Mouse (Mus musculus): ENCODE data around the gene Coil. TPM values are rescaled to one million over a fixed set of nuclear protein-coding genes. Genes with fewer than 3 reads are reported as not detected.

The Coil gene
- polyA plus RNA-seq, 1 experiment from 2014 or later, result 3.0 TPM

DNA sequence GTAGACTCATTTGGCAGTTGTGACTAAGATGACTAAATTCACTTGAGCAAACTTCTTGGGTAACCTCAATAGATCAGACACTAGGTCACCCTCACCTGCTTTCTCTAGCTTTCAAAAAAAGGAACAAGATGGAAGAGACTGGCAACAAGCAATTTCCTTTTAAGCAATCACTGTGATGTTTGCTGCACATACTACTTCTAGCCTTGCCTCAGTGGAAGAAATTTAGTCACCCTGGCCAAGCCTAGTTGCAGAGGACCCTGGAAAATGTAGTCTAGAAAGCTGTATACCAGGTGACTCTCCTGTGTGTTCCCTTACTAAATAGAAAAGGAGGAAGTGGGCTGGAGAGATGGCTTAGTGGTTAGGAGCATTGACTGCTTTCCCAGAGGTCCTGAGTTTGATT is 36.4 kb downstream of the Coil start:
- H3K9me3 ChIP-seq (replicated peaks; ENCODE audit: control insufficient read depth, low read length), result no peaks in the 10 kb centered on the region
- no peak overlapping the region for H3K27ac ChIP-seq (ENCODE audit: low read length)
- H3K4me3 ChIP-seq (ENCODE audit: low read depth, low read length), result no peak overlapping the region
- no peak for ATAC-seq (ENCODE audit: low read depth)
- peaks cover 39% of the 10 kb centered on the region for H3K36me3 ChIP-seq (ENCODE audit: control insufficient read depth, insufficient read depth)
- H3K27me3 ChIP-seq (ENCODE audit: control insufficient read depth, insufficient read depth, low read depth, low read length), result no peaks in the 10 kb centered on the region
- H3K4me1 ChIP-seq (ENCODE audit: control insufficient read depth, low read depth, low read length), result peaks cover 21% of the 10 kb centered on the region
- H3K4me2 ChIP-seq (ENCODE audit: low read depth, low read length), result no peak overlapping the region
- no peak overlapping the region for H3K9ac ChIP-seq (ENCODE audit: low read depth, low read length)

GRCm38 (mm10) chr11:89007582-89007981 is 37.5 kb downstream of the Coil start:
- H3K36me3 ChIP-seq (ENCODE audit: control insufficient read depth, insufficient read depth), result peaks cover 51% of the 10 kb centered on the region
- 73% methylated on average over 3 of the region's 3 CpGs for WGBS (ENCODE audit: insufficient replicate concordance)
- H3K4me3 ChIP-seq (ENCODE audit: low read depth, low read length), result no peak overlapping the region
- H3K9ac ChIP-seq (ENCODE audit: low read depth, low read length), result no peak overlapping the region
- no peak for ATAC-seq (ENCODE audit: low read depth)
- H3K27ac ChIP-seq (ENCODE audit: low read length), result peak overlapping the region; percentile 25; the same call in 1 of the 2 replicates
- no peak overlapping the region for H3K4me2 ChIP-seq (ENCODE audit: low read depth, low read length)
- H3K4me1 ChIP-seq (ENCODE audit: control insufficient read depth, low read depth, low read length), result peaks cover 14% of the 10 kb centered on the region
- H3K9me3 ChIP-seq (replicated peaks; ENCODE audit: control insufficient read depth, low read length), result no peaks in the 10 kb centered on the region
- H3K27me3 ChIP-seq (ENCODE audit: control insufficient read depth, insufficient read depth, low read depth, low read length), result no peaks in the 10 kb centered on the region

DNA sequence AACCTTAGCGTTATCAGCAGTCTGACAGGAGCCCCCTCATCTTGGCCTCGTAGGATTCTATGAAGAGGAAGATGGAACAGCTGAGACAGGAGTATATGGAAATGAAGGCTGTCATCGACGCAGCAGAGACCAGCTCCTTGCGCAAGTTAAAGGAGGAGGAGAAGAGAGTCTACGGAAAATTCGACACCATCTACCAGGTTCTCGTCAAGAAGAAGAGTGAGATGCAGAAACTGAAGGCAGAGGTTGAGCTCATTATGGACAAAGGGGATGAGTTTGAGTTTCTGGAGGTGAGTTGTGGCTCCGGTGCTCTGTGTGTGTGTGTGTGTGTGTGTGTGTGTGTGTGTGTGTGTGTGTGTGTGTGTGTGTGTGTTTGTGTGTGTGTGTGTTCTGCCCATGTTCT is 39.0 kb downstream of the Coil start:
- no peak for ATAC-seq (ENCODE audit: low read depth)
- Histone ChIP-seq H3K36me3 (ENCODE audit: control insufficient read depth, insufficient read depth) (peaks cover 65% of the 10 kb centered on the region), H3K9ac (ENCODE audit: low read depth, low read length) (no peak overlapping the region), H3K4me2 (ENCODE audit: low read depth, low read length) (no peak overlapping the region), H3K27ac (ENCODE audit: low read length) (no peak overlapping the region), H3K4me1 (ENCODE audit: control insufficient read depth, low read depth, low read length) (peaks cover 5% of the 10 kb centered on the region), H3K9me3 (replicated peaks; ENCODE audit: control insufficient read depth, low read length) (no peaks in the 10 kb centered on the region), H3K4me3 (ENCODE audit: low read depth, low read length) (no peak overlapping the region), H3K27me3 (ENCODE audit: control insufficient read depth, insufficient read depth, low read depth, low read length) (no peaks in the 10 kb centered on the region)
- 78% methylated on average over 9 of the region's 9 CpGs for WGBS (ENCODE audit: insufficient replicate concordance)

DNA sequence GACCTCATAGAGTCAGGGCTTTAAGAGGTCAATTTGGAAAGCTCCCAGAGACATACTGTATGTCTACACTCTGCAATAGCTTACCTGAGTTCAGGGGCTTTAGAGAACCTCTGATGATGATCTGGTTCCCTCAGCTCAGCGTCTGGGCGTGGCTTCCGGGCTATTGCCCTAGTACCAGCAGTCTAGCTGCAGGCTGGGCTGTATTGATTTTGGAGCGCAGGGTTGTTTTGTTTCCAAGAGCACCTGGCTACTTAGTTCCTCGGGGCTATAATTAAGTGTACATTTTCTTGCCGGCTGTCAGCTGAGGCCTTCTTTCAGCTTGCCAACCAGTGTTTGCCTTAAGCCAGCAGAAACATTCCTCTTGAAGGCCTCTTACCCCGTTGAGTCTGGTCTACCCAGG is 39.4 kb downstream of the Coil start:
- ATAC-seq (ENCODE audit: low read depth), result peak; percentile 65
- H3K4me2 ChIP-seq (ENCODE audit: low read depth, low read length), result no peak overlapping the region
- H3K27ac ChIP-seq (ENCODE audit: low read length), result no peak overlapping the region; the same call in 1 of the 2 replicates
- no peaks in the 10 kb centered on the region for H3K27me3 ChIP-seq (ENCODE audit: control insufficient read depth, insufficient read depth, low read depth, low read length)
- H3K36me3 ChIP-seq (ENCODE audit: control insufficient read depth, insufficient read depth), result peaks cover 65% of the 10 kb centered on the region
- H3K4me3 ChIP-seq (ENCODE audit: low read depth, low read length), result no peak overlapping the region
- no peaks in the 10 kb centered on the region for H3K9me3 ChIP-seq (replicated peaks; ENCODE audit: control insufficient read depth, low read length)
- no peak overlapping the region for H3K9ac ChIP-seq (ENCODE audit: low read depth, low read length)
- H3K4me1 ChIP-seq (ENCODE audit: control insufficient read depth, low read depth, low read length), result peaks cover 5% of the 10 kb centered on the region
- WGBS (ENCODE audit: insufficient replicate concordance), result 68% methylated on average over 7 of the region's 7 CpGs

DNA sequence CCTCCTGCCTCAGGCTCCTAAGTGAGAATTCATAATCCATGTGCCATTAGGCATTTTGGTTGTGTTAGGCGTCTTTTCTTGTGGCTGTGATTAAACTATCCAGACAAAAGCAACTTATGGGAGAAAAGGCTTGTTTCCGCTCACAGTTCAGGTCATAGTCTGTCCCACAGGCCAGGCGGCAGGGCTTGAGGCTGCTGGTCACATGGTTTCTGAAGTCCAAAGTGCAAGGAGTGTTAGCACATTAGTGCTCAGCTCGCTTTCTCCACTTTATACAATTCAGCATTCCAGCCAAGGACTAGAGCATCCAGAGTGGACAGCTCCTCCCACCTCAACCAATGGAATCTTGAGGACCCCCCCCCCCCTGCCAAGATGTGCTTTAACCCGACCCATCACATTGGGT is 42.2 kb downstream of the Coil start:
- no peak overlapping the region for H3K4me2 ChIP-seq (ENCODE audit: low read depth, low read length)
- peak; percentile 48; the same call in 1 of the 2 replicates for ATAC-seq (ENCODE audit: low read depth)
- peaks cover 73% of the 10 kb centered on the region for H3K36me3 ChIP-seq (ENCODE audit: control insufficient read depth, insufficient read depth)
- H3K27ac ChIP-seq (ENCODE audit: low read length), result no peak overlapping the region; the same call in 1 of the 2 replicates
- H3K4me1 ChIP-seq (ENCODE audit: control insufficient read depth, low read depth, low read length), result peaks cover 9% of the 10 kb centered on the region
- WGBS (ENCODE audit: insufficient replicate concordance), result 64% methylated on average over 5 of the region's 5 CpGs
- no peaks in the 10 kb centered on the region for H3K9me3 ChIP-seq (replicated peaks; ENCODE audit: control insufficient read depth, low read length)
- no peak overlapping the region for H3K9ac ChIP-seq (ENCODE audit: low read depth, low read length)
- no peaks in the 10 kb centered on the region for H3K27me3 ChIP-seq (ENCODE audit: control insufficient read depth, insufficient read depth, low read depth, low read length)
- H3K4me3 ChIP-seq (ENCODE audit: low read depth, low read length), result no peak overlapping the region

- Histone ChIP-seq H3K4me2 (ENCODE audit: low read depth, low read length) (peak overlapping the region; percentile 48), H3K4me3 (ENCODE audit: low read depth, low read length) (no peak overlapping the region; the same call in 1 of the 2 replicates), H3K27ac (ENCODE audit: low read length) (peak overlapping the region; percentile 69), H3K4me1 (ENCODE audit: control insufficient read depth, low read depth, low read length) (peaks cover 39% of the 10 kb centered on the region), H3K9ac (ENCODE audit: low read depth, low read length) (no peak overlapping the region; the same call in 1 of the 2 replicates), H3K36me3 (ENCODE audit: control insufficient read depth, insufficient read depth) (peaks cover 37% of the 10 kb centered on the region), H3K9me3 (replicated peaks; ENCODE audit: control insufficient read depth, low read length) (no peaks in the 10 kb centered on the region), H3K27me3 (ENCODE audit: control insufficient read depth, insufficient read depth, low read depth, low read length) (no peaks in the 10 kb centered on the region)
- ATAC-seq (ENCODE audit: low read depth), result peak; percentile 92
- WGBS (ENCODE audit: insufficient replicate concordance), result 28% methylated on average over 9 of the region's 9 CpGs
Measured at GRCm38 (mm10) chr11:89017514-89018182, 47.6 kb downstream of the Coil start.

GRCm38 (mm10) chr11:89020681-89021305 is 50.7 kb downstream of the Coil start:
- Histone ChIP-seq H3K4me2 (ENCODE audit: low read depth, low read length) (no peak overlapping the region), H3K4me1 (ENCODE audit: control insufficient read depth, low read depth, low read length) (peaks cover 39% of the 10 kb centered on the region), H3K4me3 (ENCODE audit: low read depth, low read length) (no peak overlapping the region), H3K27me3 (ENCODE audit: control insufficient read depth, insufficient read depth, low read depth, low read length) (no peaks in the 10 kb centered on the region), H3K36me3 (ENCODE audit: control insufficient read depth, insufficient read depth) (peaks cover 14% of the 10 kb centered on the region), H3K9me3 (replicated peaks; ENCODE audit: control insufficient read depth, low read length) (no peaks in the 10 kb centered on the region), H3K27ac (ENCODE audit: low read length) (no peak overlapping the region), H3K9ac (ENCODE audit: low read depth, low read length) (no peak overlapping the region)
- 64% methylated on average over 9 of the region's 9 CpGs for WGBS (ENCODE audit: insufficient replicate concordance)
- ATAC-seq (ENCODE audit: low read depth), result no peak

GRCm38 (mm10) chr11:89021687-89022086 is 51.6 kb downstream of the Coil start:
- Histone ChIP-seq H3K9ac (ENCODE audit: low read depth, low read length) (no peak overlapping the region), H3K27me3 (ENCODE audit: control insufficient read depth, insufficient read depth, low read depth, low read length) (no peaks in the 10 kb centered on the region), H3K27ac (ENCODE audit: low read length) (no peak overlapping the region), H3K36me3 (ENCODE audit: control insufficient read depth, insufficient read depth) (peaks cover 6% of the 10 kb centered on the region), H3K4me1 (ENCODE audit: control insufficient read depth, low read depth, low read length) (peaks cover 35% of the 10 kb centered on the region), H3K9me3 (replicated peaks; ENCODE audit: control insufficient read depth, low read length) (no peaks in the 10 kb centered on the region), H3K4me2 (ENCODE audit: low read depth, low read length) (no peak overlapping the region), H3K4me3 (ENCODE audit: low read depth, low read length) (no peak overlapping the region)
- WGBS (ENCODE audit: insufficient replicate concordance), result 49% methylated on average over 7 of the region's 7 CpGs
- ATAC-seq (ENCODE audit: low read depth), result no peak

DNA sequence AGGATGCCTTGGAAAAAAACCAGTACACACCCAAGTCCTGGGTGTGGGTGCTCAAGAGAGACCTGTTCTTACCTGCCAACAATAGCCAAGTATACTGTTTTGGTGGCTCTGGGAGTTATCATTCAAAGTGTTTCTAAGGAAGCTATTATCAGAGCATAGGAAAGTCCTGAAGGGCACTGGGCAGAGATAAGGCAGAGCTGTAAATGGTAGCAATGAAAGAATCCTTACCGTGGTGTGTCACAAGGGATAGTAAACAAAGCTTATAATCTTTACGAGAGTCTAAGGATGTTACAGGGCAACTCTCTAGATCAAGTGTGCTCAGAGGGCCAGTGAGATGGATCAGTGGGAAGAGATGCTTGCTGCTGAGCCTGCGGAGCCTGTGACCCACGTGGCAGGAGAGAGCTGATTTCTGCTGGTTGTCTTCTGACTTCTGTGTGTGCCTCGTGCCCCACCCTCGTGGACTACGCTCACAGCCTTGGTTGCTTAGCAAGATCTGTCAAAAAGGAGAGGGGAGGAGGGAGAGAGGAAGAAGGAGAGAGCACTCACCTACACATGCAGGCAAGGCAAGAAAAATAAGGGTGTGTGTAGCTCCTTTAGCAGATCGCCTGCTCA is 52.2 kb downstream of the Coil start:
- H3K36me3 ChIP-seq (ENCODE audit: control insufficient read depth, insufficient read depth), result peaks cover 2% of the 10 kb centered on the region; the same call in 1 of the 2 replicates
- WGBS (ENCODE audit: insufficient replicate concordance), result 24% methylated on average over 8 of the region's 8 CpGs
- H3K27ac ChIP-seq (ENCODE audit: low read length), result no peak overlapping the region
- H3K9me3 ChIP-seq (replicated peaks; ENCODE audit: control insufficient read depth, low read length), result no peaks in the 10 kb centered on the region
- ATAC-seq (ENCODE audit: low read depth), result no peak
- no peak overlapping the region for H3K9ac ChIP-seq (ENCODE audit: low read depth, low read length)
- peaks cover 30% of the 10 kb centered on the region for H3K4me1 ChIP-seq (ENCODE audit: control insufficient read depth, low read depth, low read length)
- H3K4me3 ChIP-seq (ENCODE audit: low read depth, low read length), result no peak overlapping the region
- no peak overlapping the region for H3K4me2 ChIP-seq (ENCODE audit: low read depth, low read length)
- no peaks in the 10 kb centered on the region for H3K27me3 ChIP-seq (ENCODE audit: control insufficient read depth, insufficient read depth, low read depth, low read length)
